Mouse (Mus musculus) forebrain, embryonic 15.5 days (tissue): ENCODE measurements at regions not wholly inside any gene's neighbourhood (a gene's known extent, or its start where the extent isn't known, plus 50 kb on each side); places are given as distances from the start of the nearest gene placed in this dataset.
A peak's percentile ranks its signal among the peaks of the same experiment; 100 is the strongest.

Source experiments
- ATAC-seq: fragments of 200-750 bp; cut with Nextera tagmentation; replicated peaks from 2 replicates; pipeline ENCODE4 v1.8.0; 2017; ENCODE audit warnings: mild to moderate bottlenecking, moderate TSS enrichment, moderate library complexity
- H3K27ac ChIP-seq: fragments of 300-500 bp; sonication (generic); replicated peaks from 2 replicates; pipeline ENCODE4 v1.5.1; 2015; ENCODE audit warnings: mild to moderate bottlenecking, inconsistent platforms
- H3K27me3 ChIP-seq: fragments of 300-500 bp; sonication (generic); 2 replicates; pipeline ENCODE4 v1.6.1; 2015; ENCODE audit warnings: inconsistent platforms
- H3K36me3 ChIP-seq: fragments of 300-500 bp; sonication (generic); 2 replicates; pipeline ENCODE4 v1.6.1; 2015; ENCODE audit warnings: mild to moderate bottlenecking, inconsistent platforms
- H3K4me1 ChIP-seq: fragments of 300-500 bp; sonication (generic); 2 replicates; pipeline ENCODE4 v1.6.1; 2015; ENCODE audit warnings: inconsistent platforms
- H3K4me2 ChIP-seq: fragments of 300-500 bp; sonication (generic); replicated peaks from 2 replicates; pipeline ENCODE4 v1.6.1; 2015; ENCODE audit warnings: mild to moderate bottlenecking, inconsistent platforms
- H3K4me3 ChIP-seq: fragments of 300-500 bp; sonication (generic); 2 replicates; pipeline ENCODE4 v1.5.1; 2015; ENCODE audit warnings: mild to moderate bottlenecking, inconsistent platforms
- H3K9ac ChIP-seq: fragments of 300-500 bp; sonication (generic); replicated peaks from 2 replicates; pipeline ENCODE4 v1.6.1; 2015; ENCODE audit warnings: mild to moderate bottlenecking, inconsistent platforms
- H3K9me3 ChIP-seq: fragments of 300-500 bp; sonication (generic); 2 replicates; pipeline ENCODE4 v1.6.1; 2016; ENCODE audit warnings: inconsistent platforms
- WGBS: fragments of 180-500 bp; shearing (Covaris S2); methylation state at CpG from one replicate; pipeline ENCODE4 v1.1.7; 2015; ENCODE audit warnings: mixed read lengths; 5-methylcytosine and 5-hydroxymethylcytosine counted together

DNA sequence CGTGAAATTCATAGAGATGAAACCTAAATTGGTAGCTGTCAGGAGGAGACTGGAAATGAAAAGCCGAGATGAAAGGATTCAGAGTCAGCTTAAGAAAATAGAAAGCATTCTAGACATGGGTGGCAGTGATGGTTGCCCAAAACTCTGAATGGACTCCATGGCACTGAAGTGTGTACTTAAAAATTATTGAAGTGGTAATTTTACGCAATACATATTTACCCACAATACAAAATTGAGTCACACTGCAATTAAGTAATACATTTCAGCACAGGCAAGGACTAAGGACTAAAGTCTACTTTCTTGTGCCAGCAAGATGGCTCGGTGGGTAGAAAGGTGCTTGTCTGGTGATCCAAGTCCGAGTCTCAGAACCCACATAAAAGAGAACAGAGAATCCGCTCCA lies 120.4 kb upstream of the Cadm1 start:
- Histone ChIP-seq H3K9ac (no peak overlapping the region), H3K36me3 (no peaks in the 10 kb centered on the region), H3K4me3 (no peak overlapping the region), H3K27ac (no peak overlapping the region), H3K4me2 (no peak overlapping the region), H3K4me1 (peaks cover 11% of the 10 kb centered on the region), H3K9me3 (no peaks in the 10 kb centered on the region), H3K27me3 (0 out of 2 replicates have a peak, but pooled peaks cover 3% of the 10 kb centered on the region)
- WGBS, result 89% methylated on average over 6 of the region's 6 CpGs
- no peak for ATAC-seq

DNA sequence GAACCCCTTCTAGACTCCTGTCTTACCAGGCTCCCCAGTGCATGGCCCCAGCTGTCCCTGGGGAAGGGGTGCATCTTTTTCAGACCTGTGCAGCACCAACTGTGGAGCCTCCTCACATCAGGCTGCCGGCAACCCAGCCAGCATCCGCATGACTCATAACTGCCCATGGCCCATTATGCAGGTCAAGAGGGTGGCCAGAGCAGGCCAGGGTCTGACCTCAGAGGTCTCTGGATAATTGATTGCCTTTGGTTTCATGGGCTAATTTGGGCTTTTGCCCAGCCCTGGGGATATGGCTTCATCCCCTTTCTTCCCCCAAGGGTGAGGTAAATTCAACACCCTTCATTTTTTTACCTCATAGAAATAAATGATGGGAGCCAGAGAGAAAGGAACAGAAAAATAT lies 117.2 kb upstream of the Cadm1 start:
- no peak overlapping the region for H3K27ac ChIP-seq
- WGBS, result 73% methylated on average over 2 of the region's 2 CpGs
- no peak for ATAC-seq
- no peak overlapping the region for H3K4me2 ChIP-seq
- H3K36me3 ChIP-seq, result no peaks in the 10 kb centered on the region
- H3K4me3 ChIP-seq, result no peak overlapping the region
- H3K9me3 ChIP-seq, result no peaks in the 10 kb centered on the region
- 0 out of 2 replicates have a peak, but pooled peaks cover 3% of the 10 kb centered on the region for H3K27me3 ChIP-seq
- no peaks in the 10 kb centered on the region for H3K4me1 ChIP-seq
- H3K9ac ChIP-seq, result no peak overlapping the region

- H3K36me3 ChIP-seq, result no peaks in the 10 kb centered on the region
- WGBS, result 78% methylated on average over 8 of the region's 8 CpGs
- H3K9me3 ChIP-seq, result no peaks in the 10 kb centered on the region
- no peaks in the 10 kb centered on the region for H3K4me1 ChIP-seq
- H3K9ac ChIP-seq, result no peak overlapping the region
- H3K4me3 ChIP-seq, result no peak overlapping the region
- no peak overlapping the region for H3K4me2 ChIP-seq
- 0 out of 2 replicates have a peak, but pooled peaks cover 3% of the 10 kb centered on the region for H3K27me3 ChIP-seq
- H3K27ac ChIP-seq, result no peak overlapping the region
- ATAC-seq, result no peak
Measured at GRCm38 (mm10) chr9:47414350-47414988, 115.5 kb upstream of the Cadm1 start.

DNA sequence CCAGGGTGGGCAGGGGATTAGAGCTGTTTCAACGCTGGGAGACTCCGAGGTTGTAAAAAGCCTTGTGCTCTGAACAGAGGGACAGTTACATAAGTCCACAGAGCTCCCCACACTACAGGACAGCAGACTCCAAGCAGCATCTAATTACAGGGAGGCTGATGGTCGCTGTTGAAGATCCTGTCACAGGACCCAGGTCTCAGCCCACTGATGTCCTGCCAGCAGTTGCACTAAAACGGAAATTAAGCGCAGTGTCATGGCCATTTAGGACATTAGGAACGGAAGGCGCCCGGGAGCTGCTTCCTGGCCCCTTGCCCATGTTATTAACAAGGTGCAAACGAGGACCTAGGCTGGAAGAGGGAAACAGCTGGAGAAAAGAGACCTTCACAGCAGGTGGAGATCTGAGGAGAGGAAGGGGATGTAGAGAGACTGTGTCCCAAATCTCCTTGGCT lies 107.8 kb upstream of the Cadm1 start:
- ATAC-seq, result no peak
- H3K4me1 ChIP-seq, result peaks cover 19% of the 10 kb centered on the region
- H3K9ac ChIP-seq, result no peak overlapping the region
- no peak overlapping the region for H3K4me3 ChIP-seq
- WGBS, result 12% methylated on average over 9 of the region's 9 CpGs
- H3K27me3 ChIP-seq, result no peaks in the 10 kb centered on the region
- H3K27ac ChIP-seq, result no peak overlapping the region
- H3K4me2 ChIP-seq, result no peak overlapping the region
- no peaks in the 10 kb centered on the region for H3K9me3 ChIP-seq
- H3K36me3 ChIP-seq, result no peaks in the 10 kb centered on the region

DNA sequence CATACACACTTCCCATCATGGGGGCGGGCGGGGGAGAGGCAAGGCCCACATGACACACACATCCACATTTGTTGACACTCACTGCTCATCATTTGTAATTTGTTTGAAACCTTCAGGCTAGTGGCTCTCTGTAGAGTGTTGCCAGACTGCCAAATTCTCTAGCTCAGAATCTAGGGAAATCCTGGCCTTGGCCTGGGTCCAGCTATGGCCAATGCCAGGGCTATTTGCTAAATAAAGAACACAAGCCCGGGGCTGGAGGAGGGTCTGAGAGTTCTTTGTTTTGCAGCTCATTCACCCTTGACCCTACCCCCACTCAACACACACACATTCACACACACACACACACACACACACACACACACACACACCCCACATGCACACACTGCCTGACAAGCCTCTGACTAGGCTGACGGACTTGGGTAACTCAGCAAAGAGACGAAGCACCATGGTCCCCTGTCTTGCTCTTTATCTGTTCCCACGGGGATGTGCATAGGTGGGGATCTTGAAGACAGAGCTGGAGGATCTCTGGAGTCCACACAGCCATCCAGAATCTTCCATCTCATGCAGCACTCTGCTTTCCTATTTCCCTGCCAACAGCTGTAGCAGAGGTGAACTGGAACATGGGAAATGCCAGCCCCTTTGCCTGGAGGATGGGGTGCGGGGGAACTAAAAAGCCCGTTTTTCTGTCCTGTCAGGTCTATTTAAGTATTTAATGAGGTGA lies 107.1 kb upstream of the Cadm1 start:
- Histone ChIP-seq H3K4me1 (peaks cover 19% of the 10 kb centered on the region), H3K27me3 (no peaks in the 10 kb centered on the region), H3K9me3 (no peaks in the 10 kb centered on the region), H3K36me3 (no peaks in the 10 kb centered on the region), H3K27ac (no peak overlapping the region), H3K4me3 (no peak overlapping the region), H3K9ac (no peak overlapping the region), H3K4me2 (no peak overlapping the region)
- WGBS, result 32% methylated on average over 8 of the region's 8 CpGs
- ATAC-seq, result peak; percentile 71

- Histone ChIP-seq H3K27ac (no peak overlapping the region), H3K9ac (no peak overlapping the region), H3K9me3 (no peaks in the 10 kb centered on the region), H3K27me3 (no peaks in the 10 kb centered on the region), H3K36me3 (no peaks in the 10 kb centered on the region), H3K4me3 (no peak overlapping the region), H3K4me2 (no peak overlapping the region), H3K4me1 (peaks cover 19% of the 10 kb centered on the region)
- 60% methylated on average over 3 of the region's 3 CpGs for WGBS
- no peak for ATAC-seq
Measured at GRCm38 (mm10) chr9:47423462-47423832, 106.5 kb upstream of the Cadm1 start.

GRCm38 (mm10) chr9:47424191-47424590 lies 105.8 kb upstream of the Cadm1 start:
- WGBS, result 93% methylated on average over 3 of the region's 3 CpGs
- no peaks in the 10 kb centered on the region for H3K36me3 ChIP-seq
- no peak overlapping the region for H3K4me2 ChIP-seq
- H3K4me1 ChIP-seq, result peaks cover 19% of the 10 kb centered on the region
- H3K9me3 ChIP-seq, result no peaks in the 10 kb centered on the region
- H3K9ac ChIP-seq, result no peak overlapping the region
- H3K27ac ChIP-seq, result no peak overlapping the region
- no peak for ATAC-seq
- H3K4me3 ChIP-seq, result no peak overlapping the region
- no peaks in the 10 kb centered on the region for H3K27me3 ChIP-seq

DNA sequence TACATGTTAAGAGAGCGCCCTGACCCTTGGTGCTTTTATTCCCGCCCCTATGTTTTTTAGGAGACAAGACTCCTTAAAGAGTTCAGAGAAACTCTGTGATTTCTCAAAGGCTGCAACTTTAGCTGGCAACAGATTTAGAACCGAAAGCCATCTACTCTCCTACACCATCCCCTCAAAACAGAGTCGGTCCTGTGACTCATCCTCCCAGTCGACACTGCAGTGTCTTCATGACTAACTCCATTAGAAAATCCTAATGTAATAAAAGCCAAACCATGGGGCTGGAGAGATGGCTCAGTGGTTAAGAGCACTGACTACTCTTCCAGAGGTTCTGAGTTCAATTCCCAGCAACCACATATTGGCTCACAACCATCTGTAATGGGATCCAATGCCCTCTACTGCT lies 103.3 kb upstream of the Cadm1 start:
- H3K36me3 ChIP-seq, result no peaks in the 10 kb centered on the region
- no peaks in the 10 kb centered on the region for H3K27me3 ChIP-seq
- H3K27ac ChIP-seq, result no peak overlapping the region
- no peak for ATAC-seq
- 93% methylated on average over 5 of the region's 5 CpGs for WGBS
- H3K9me3 ChIP-seq, result no peaks in the 10 kb centered on the region
- H3K4me2 ChIP-seq, result no peak overlapping the region
- H3K4me3 ChIP-seq, result no peak overlapping the region
- H3K9ac ChIP-seq, result no peak overlapping the region
- H3K4me1 ChIP-seq, result peaks cover 19% of the 10 kb centered on the region

DNA sequence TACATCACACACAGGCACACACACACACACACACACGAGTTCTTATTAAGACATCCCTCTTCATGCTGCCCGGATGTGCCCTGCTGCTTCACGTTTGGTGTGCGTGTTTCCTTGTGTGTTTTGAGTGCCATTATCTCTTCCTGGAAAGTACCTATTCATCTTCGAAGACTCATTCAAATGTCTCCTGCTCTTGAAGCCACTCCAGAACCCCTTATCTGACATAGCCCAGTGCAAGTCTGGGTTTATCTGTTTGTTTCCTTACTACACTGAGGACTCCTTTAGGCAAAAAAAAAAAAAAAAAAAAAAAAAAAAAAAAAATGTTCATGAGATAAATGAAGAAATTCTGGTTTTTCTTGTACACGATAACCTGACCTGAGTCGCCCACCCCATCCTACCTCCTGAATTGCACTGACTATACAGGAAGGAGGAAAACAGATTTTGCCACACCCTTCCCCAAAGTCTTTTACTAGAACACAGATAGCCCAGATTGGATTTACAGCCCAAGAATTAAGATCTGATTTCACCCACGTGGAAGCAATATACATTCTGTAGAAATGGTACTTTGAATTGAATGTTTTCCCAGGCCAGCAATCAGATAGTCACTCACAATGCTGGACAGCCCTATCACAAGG lies 101.1 kb upstream of the Cadm1 start:
- Histone ChIP-seq H3K4me3 (no peak overlapping the region), H3K9me3 (no peaks in the 10 kb centered on the region), H3K27ac (no peak overlapping the region), H3K27me3 (no peaks in the 10 kb centered on the region), H3K36me3 (no peaks in the 10 kb centered on the region), H3K4me1 (no peaks in the 10 kb centered on the region), H3K4me2 (no peak overlapping the region), H3K9ac (no peak overlapping the region)
- ATAC-seq, result no peak
- WGBS, result 73% methylated on average over 8 of the region's 8 CpGs

- H3K4me1 ChIP-seq, result no peaks in the 10 kb centered on the region
- H3K4me3 ChIP-seq, result no peak overlapping the region
- no peaks in the 10 kb centered on the region for H3K27me3 ChIP-seq
- no peak overlapping the region for H3K9ac ChIP-seq
- no peak overlapping the region for H3K4me2 ChIP-seq
- H3K27ac ChIP-seq, result no peak overlapping the region
- ATAC-seq, result no peak
- H3K9me3 ChIP-seq, result no peaks in the 10 kb centered on the region
- no peaks in the 10 kb centered on the region for H3K36me3 ChIP-seq
- no CpG with 5 or more reads among the region's 1 CpGs for WGBS
Measured at GRCm38 (mm10) chr9:47429691-47430090, 100.3 kb upstream of the Cadm1 start.

DNA sequence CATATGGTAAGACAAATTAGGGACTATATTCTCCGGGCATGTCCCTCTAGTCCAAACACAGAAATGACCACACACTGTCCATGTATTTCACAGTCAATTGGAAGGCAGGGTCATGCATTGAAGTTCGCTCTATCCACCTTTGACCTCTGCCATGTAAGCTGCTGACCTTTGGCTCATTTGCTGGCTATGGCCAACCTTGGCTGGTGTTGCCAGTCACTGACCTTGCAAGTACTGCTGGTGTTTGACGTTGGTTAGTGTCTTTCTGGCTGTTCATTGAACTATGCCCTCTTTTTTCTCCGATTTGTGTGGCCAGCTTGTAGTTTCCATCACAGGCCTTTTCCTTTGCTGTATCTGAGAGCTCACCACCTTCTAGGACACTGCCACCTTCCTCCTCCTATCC lies 97.3 kb upstream of the Cadm1 start:
- Histone ChIP-seq H3K9me3 (no peaks in the 10 kb centered on the region), H3K9ac (no peak overlapping the region), H3K27ac (no peak overlapping the region), H3K4me2 (no peak overlapping the region), H3K4me3 (no peak overlapping the region), H3K36me3 (no peaks in the 10 kb centered on the region), H3K27me3 (no peaks in the 10 kb centered on the region), H3K4me1 (no peaks in the 10 kb centered on the region)
- ATAC-seq, result no peak
- WGBS, result 90% methylated on average over 4 of the region's 4 CpGs

- 72% methylated on average over 2 of the region's 2 CpGs for WGBS
- H3K4me1 ChIP-seq, result no peaks in the 10 kb centered on the region
- H3K4me3 ChIP-seq, result no peak overlapping the region
- H3K9me3 ChIP-seq, result no peaks in the 10 kb centered on the region
- H3K9ac ChIP-seq, result no peak overlapping the region
- H3K27ac ChIP-seq, result no peak overlapping the region
- no peak for ATAC-seq
- H3K36me3 ChIP-seq, result no peaks in the 10 kb centered on the region
- no peak overlapping the region for H3K4me2 ChIP-seq
- H3K27me3 ChIP-seq, result no peaks in the 10 kb centered on the region
Measured at GRCm38 (mm10) chr9:47433185-47433584, 96.8 kb upstream of the Cadm1 start.
